Mouse (Mus musculus) heart, postnatal 4 days (tissue): ENCODE results near the gene Ctbp2. TPM values are rescaled to one million over a fixed set of nuclear protein-coding genes. Genes with fewer than 3 reads are reported as not detected.

Experiments
- DNase-seq: peaks from one replicate; pipeline ENCODE4 v3.0.0; 2021
- total RNA-seq, 2 experiments: library from RNA; stranded (reverse); gene quantifications; 2 replicates each; pipeline ENCODE4 v1.2.3; 2021

Ctbp2 gene
- total RNA-seq, 2 experiments from 2014 or later = 56.0 to 65.3 TPM

DNA sequence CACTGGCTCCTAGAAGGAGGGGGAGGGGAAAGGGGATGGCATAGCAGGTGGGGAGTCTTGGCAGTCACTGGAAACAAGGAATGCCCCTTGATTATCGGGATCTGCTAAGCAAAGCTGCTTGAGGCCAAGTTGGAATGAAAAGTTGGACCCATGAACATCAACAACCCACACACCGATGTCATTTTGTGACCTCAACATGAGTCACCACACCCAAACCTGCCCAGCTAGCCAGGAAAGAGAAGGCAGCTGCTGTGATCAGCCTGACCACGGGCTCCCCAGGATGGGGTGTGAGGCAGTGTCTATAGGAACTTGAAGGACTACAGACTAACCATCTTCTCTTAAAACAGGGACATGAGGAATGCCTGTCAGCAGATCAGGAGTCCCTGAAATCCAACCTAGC is 38.7 kb downstream of the Ctbp2 start:
- DNase-seq = no peak

DNA sequence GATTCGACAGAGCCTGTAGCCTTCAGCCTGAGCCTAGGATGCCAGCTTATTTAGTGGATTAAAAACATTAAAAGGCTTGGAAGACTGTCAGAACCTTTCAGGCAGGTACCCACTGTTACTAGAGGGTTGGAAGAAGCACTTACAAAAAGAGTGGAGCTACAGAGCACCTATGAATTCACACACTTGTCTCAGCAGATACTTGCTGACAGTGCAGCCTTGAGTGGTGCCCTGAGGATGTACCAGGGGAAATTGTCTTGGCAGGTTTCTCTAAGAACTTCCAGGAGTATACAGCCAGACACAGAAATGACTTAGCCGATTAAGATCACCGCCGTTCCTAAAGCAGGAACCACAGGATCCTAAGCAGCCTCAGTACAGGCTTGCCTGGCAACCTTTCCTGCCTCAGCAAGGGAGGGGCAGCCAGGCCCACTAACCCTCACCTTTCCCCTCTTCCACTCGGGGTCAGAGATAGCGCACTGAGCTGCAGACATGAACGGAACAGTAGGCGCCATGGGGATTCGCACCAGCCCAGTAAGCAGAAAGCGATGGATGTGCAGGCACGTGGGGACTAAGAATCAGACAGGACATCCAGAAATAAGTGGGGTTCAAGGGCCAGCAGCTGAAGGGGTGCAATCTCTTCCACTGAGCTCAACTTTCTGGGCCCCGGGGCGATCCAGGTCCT is 40.1 kb downstream of the Ctbp2 start:
- DNase-seq = no peak

DNA sequence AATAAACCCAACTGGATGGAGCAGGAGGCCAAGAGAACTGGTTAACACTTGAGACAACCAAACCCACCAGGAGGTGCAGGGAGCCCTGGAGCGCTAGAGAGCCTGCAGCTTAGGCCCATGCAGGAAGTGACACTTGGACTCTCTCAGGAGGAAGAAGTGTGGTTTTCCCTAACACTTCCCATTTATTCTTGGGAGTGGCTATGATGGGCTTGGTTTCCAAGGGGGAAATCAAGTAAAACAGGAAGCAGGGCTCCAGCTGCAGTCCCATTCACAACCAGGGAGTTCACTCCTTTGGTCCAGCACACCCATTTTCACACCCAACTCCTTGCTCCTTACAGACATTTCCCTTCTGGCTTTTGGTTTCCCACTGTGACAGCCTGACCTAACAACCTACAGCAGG is 45.2 kb downstream of the Ctbp2 start:
- no peak for DNase-seq

DNA sequence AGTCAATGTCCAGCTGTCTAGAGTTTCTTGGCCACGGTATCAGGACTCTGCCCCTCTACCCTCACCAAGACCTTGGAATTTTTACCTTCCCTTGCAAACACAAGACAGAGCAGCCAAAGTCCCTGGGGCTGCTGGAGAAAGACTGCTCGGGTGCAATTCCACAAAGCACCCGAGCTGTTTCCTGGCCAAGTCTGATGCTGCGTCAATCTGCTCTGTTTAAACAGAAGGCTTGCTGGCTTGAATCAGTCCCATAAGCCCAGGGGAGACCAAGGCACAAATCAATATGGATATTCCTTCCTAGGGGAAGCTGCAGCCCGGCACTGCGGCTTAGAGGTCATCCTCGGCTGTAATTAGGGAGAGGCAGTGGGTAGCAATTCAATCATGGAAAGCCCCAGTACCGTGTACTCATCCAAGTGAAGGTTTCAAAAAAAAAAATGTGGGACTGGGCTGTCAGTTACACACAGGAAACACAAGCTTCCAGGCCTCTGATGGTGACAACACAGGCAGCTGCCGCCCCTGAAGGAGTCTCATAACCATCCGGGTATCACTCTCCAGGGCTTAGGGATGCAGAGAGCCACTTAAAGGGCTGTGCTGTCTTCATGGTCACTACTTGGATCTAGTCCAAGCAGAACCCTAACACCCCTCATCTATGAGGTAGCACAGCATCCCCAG is 49.6 kb downstream of the Ctbp2 start:
- no peak for DNase-seq

DNA sequence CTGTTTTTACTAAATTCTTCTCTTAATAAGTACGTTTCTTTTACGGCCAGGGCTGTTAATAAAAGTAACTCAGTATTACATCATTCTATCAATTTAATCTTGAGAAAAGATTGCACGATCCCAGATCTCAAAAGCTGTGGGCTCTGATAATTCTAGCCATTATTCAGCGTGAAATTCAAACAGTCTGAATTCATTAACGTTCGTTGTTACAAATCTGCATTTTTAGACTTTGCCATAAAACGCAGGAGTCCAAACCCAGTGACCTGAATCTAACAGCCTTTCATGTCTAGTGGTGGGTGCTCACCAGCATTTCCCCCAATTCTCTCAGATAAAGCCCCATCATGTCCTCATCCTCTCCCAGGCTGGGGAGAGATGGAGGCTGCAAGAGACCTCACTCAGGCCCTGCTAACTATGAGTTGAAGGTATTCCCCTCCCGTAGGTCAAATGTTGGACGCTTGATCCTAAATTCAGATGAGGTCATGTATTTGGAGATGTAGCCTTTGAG is 51.0 kb downstream of the Ctbp2 start:
- no peak for DNase-seq

DNA sequence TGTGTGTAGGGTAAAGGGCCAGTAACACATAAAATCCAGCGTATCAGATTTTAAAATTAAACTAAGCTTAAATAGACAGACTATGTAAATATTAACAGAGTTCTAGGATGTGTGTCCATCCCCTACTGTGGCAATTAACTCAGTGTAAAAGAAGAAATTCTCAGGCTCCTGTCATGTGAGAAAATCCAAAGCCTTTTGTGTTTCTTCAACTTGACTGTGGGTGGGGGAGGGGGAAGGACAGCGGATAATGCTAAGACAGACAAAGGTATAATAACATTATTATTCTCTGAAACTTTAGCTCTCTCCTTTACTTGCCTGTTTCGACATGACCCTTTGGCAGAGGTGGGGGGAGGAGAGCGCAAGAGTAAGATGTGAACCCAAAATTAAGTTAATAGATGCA is 51.6 kb downstream of the Ctbp2 start:
- no peak for DNase-seq

DNA sequence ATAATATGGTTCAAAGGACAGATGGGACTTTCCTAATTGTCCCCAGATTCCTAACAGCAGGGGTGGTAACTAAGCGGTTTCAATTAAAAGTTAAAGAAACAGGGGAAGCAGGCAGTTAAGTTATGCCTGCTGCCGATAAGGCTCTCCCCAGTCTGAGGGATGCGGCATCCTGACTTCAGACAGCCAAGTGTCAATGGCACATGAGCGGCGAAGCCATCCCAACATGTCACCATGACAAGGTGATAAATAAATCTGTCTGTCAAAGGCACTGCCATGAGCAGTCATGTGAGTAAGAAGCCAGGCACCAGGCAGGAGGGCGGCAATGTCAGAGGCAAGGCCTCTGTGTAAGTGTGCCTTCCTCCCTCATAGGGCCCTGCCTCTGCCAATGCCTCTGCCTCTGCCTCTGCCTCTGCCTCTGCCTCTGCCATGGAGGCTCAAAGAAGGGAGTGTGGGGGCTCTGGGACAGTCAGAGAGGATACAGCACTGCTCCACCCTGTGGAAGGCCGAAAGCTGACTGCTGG is 56.8 kb downstream of the Ctbp2 start:
- DNase-seq = peak; percentile 38

DNA sequence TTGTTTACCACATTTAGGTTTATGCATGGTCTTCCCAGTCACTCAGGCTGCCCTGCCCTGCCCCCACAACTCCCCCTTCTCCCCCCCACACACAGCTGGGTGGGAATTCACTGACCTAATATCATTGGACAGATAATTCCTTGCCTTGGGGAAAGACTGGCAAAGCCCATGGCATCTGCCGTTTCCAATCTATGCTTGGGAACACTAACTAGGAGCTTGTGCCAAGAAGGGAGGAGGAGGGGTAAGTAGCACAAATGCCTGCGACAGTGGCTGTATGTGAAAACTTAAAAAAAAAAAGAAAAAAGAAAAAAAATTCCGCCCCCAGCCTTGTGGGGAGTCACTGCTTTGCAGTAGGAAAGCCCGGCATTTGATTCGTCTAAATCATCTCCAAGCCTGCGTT is 57.4 kb downstream of the Ctbp2 start:
- DNase-seq = peak; percentile 51

DNA sequence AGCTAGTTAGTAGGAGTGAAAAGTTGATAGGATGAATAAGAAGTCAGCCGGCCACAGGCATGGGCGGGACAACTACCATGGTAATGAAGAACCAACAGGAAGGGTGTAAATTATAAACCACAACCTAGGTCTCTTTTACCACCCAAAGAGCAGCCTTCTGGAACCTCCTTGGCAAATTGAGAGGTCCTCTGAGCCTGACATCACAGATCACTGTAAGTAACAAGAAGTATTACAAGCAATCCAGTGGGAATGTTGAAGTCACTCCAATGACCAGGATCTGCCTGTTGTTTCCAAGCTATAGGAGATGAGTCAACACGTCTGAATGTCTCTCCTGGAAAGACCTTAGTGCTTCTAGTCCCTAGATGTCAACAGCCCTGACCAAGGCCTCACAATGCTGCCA is 62.1 kb downstream of the Ctbp2 start:
- DNase-seq = no peak

DNA sequence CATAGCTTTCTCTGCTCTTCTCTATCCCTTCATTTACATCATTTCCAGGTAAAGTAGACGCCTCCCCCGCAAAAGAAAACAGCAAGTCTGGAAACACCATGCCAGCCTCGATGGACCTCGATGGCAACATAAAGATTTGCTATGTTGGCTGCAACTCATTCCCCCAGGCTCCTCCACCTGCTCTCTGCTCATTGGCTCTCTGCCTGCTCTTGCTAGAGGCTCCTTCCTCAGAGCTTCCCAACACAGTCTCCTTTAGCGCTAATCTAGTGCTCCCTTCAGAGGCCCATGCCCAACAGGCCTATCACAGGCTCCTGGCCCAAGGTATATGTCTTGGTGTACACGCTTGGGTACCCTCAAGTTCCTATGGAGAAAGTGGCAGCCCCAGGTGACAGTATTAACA is 64.0 kb downstream of the Ctbp2 start:
- no peak for DNase-seq

DNA sequence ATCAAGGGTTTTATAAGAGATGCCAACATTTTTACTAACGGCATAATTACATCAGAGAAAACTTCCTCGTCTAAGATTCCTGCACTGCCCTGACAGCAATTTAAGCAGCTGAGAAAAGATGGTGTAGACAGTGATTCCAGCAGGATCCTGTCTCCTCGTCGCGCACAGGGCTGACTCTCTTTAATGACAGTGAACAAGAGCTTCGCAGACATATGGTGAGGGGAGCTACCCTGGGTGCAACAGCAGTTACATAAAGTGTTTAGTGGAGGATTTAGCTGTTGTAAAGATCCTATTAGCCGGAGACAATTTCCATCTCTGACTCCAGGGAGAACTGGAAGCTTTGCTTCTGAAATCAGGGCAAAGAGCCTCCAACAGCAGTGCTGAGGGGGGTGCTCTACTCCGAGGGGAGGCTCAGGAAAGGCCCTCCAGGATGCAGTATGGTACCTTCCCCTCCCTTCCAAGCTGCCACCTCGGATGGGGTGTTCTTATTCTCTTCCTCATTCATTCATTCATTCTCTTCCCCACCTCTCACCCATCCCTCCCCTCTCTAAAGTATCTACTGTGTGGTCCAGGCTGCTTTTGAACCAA is 64.5 kb downstream of the Ctbp2 start:
- DNase-seq = no peak

DNA sequence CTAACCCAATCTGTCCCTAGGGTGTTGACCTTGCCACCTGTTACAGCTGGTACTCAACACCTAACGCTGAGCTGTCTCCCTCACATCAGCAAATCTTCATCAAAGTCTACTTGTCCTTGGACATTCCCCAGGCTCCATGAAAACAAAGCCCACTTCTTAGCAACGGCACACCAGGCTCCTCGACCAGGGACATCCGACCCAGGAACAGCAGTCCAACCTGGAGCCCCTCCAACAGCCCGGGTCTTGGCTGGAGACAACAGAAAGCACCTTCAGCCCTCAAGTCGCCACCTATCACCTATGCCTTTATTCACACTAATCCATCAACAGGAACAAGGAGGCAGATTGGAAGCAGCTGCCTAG is 65.0 kb downstream of the Ctbp2 start:
- peak; percentile 45 for DNase-seq

DNA sequence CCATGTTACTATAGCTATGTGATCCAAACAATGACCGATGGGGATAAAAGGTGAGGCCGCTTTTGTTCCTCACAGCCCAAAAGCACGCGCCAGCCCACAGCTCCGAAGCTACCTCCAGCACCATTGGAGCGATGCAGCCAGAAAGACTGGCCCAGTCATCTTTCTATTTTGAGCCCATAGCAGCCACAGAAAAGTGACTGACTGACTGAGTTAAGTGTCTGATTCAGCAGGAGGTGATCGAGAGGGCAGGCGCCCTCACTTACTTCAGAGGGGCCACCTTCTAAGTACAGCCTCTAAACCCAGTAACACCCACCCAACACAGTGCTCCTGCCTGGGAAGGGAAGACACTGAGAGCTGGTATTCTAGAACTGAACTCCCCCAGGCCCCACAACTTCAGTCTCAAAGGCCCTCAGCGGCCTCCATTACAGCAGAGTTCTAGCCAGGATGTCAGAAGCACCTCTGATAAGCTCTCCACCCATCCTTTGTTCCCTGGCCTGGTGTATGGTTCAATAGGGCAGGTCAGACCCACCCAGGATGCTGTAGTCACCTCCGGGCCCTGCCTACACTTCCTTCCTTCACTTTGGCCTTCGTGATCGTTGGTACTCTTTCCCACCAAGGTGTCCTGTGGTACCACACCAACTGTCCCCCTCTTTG is 65.5 kb downstream of the Ctbp2 start:
- DNase-seq = peak; percentile 39

DNA sequence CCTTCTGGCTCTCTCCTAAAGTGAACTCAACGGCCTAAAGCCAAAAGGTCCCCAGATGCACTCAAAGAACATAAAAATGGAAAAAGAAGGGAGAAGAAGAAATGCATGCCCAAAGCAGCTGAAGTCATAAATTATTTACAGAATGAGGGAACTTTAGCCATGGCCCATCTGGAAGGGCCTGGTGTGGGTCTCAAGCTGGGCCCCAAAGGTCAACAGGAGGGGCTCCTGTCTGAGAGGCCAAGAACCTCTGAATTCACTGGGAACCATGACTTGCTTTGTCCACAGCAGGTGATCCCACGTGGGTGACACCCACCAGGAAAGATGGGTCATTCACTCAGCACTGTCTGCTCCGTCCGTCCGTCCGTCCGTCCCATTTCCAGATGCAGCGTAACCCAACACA is 67.2 kb downstream of the Ctbp2 start:
- no peak for DNase-seq

DNA sequence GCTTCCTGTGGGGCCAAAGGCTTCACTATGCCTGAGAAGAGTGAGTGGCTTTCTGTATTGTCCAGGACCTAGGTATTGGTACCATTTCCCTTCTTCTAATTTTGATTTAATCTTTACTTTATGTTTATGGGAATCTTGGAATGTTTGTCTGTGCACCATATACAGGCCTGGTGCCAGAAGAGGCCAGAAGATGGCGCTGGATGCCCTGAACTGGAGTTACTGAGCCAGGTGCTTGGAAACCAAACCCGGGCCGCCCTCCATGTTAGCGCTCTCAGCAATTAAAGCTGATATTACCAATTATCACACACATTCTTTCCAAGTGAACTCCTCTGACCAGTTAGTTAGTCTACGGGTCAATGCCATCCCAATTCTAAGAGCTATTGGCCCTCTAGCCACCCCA is 69.7 kb downstream of the Ctbp2 start:
- DNase-seq = no peak

DNA sequence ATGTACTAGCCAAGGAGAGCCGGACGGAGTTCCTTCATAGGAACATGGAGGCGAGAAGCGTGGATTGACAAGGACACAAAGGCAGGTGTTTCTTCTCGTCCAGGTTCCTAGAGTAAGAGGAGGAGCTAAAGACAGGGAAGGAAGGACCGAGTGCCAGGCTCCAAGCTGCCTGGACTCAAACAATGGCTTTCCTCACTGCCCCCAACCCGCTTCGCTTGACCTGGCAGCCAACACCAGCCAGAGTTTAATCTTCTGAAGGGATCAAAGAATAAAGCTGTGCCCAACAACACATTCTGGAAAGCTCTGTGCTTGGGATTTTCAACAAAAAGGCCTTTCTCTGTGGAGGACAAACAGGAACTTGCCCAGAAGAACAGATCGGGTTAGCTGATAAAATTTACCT is 70.4 kb downstream of the Ctbp2 start:
- no peak for DNase-seq

DNA sequence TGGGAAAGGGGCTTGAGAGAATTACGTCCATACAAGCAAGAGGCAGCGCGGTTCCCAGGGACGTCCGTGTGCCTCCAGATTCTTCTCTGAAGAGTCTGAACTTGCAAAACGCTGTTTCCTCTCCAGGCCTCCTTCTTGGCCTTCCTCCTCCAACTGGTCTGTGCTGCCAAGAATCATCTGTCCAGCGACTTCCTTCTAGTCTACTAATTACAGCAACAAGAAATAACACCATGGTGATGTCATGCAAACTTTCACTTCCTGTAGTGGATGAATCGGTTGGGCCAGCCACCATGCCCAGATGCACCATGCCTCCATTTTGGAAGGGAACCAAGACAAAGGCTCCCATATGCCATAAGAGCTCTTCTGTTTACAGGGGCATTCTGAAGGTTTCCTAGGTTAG is 71.3 kb downstream of the Ctbp2 start:
- DNase-seq = peak; percentile 62

DNA sequence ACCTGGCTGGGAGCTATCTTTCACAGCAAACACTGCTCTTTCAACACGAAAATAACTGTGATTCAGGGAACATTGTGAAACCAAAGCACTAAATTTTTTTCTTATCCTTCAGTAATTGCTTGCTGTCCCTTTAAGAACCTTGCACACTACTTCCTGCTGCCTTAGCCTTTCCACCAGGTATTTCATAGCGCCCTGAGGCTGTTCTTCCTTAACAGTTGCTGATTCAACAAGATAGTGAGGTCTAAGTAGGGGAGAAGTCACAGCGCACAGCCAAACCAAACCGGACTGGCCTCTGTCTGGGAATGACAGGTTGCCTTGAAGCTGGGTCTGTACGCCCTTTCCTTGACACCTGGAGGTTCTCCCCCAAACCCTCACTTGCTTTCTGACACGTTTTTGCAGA is 73.5 kb downstream of the Ctbp2 start:
- DNase-seq = no peak

DNA sequence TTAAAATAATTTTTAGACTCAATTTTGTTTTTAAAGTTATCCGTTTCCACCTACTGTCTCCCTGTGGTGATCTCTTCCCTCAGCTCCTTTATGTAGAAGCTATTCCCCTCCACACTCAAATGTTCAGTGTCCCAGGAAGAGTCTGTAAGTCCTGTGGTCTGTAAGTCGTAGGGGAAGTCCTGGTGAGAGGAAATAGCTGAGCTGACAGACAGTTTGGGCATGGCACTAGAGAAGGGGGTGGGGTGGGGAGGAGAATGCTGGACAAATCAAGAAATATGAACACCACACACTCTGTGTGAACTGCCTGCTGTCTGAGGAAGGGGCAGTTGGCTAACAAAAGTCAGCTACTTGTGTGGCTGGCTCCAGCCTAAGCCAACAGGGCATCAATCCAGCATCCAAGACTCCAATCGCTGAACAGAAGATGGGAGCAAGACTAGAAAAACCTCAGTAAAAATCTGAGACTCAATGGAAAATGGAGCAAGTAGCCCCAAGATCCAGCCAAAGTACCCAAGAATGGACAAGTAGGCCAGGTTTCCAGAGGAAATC is 76.0 kb downstream of the Ctbp2 start:
- DNase-seq = no peak

DNA sequence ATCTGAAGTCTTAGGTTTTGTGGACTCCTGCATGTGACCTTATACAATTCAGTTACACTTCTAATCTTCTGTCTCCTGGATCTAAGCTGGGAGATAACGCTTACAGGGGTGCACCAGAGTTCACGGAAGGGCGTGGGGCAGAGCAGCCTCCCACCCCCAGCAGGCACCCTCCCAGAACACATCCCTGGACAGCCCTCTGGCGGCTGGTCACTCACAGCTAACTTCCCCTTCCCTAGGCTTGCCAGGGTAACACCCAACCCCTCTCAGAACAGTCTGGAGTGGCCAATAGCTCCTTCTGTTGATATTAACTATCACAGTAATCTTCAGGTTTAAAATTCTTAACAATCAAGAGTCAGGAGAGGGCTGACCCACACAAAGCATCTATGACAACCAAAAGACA is 76.9 kb downstream of the Ctbp2 start:
- DNase-seq = peak; percentile 33

DNA sequence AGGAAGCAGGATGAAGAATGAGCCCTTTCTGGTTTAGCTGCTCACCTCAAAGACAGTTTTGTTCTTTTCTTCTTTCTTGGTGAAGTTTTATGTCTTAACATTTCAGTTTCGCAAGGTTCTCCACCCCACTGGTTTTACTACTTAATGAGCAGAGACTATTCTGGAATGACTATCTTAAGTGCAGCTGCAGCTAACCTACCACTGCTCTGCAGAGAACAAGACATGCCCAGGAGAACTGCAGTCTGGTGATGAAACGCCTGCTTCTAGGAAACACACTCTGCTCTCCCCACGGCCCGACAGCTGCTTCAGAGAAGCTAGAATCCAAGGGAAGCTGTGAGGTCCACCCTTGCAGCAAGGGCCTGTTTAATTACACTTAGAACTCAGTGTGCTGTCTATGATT is 79.4 kb downstream of the Ctbp2 start:
- no peak for DNase-seq

DNA sequence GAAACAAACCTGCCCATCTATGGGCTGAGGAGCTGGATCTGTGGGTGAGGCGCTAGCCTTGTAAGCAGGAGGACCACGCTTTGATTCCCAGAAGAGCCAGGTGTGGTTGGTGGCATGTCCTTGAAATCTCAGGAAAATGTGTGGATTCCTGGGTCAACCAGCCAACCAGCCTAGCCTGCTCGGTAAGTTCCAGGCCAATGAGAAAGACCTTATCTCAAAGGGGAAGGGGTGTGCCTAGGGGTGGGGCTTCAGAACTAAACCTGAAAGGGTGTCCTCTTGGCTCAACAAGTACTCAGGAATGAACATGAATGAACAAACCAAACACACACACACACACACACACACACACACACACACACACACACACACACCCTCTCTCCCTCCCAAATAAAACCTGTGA is 82.4 kb downstream of the Ctbp2 start:
- DNase-seq = no peak
